Mouse (Mus musculus): ENCODE measurements at regions not wholly inside any gene's neighbourhood (a gene's known extent, or its start where the extent isn't known, plus 50 kb on each side); places are given as distances from the start of the nearest gene placed in this dataset.

DNA sequence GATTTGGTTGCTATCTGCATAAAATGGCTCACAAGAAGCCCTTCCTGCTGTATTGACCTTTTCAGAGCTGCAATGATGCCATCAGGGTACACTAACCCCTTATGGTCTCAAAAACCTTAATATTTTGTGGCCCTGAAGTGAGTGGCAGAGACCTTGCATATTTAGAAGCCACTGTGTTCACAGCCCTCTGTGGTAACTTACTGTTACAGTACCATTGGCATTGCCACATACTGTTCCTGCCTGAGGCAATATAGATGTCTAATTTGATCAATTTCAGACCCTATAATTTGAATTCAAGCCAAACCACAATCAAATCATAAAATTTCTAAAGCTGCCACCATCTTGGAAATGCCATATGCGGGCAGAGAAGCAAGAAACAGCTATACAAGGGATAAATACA lies 198.5 kb downstream of the Spry2 start:
- H3K9me3 ChIP-seq (replicated peaks; ENCODE audit: insufficient read depth, low read length): no peaks in the 10 kb centered on the region
- H3K4me3 ChIP-seq (ENCODE audit: control insufficient read depth in 1 of 2, insufficient read depth in 1 of 2, low read depth in 2 of 2, low read length in 2 of 2): no peak overlapping the region
- DNase-seq (ENCODE audit: low read depth, low spot score): no peak
- H3K27me3 ChIP-seq (ENCODE audit: control insufficient read depth in 1 of 2, insufficient read depth in 2 of 2, low read length in 2 of 2): no peaks in the 10 kb centered on the region
- H3K27ac ChIP-seq (ENCODE audit: control insufficient read depth, low read depth, low read length): no peak overlapping the region
- no peak overlapping the region for H3K9ac ChIP-seq (ENCODE audit: control insufficient read depth, low read depth, low read length, poor library complexity, severe bottlenecking)
- H3K79me2 ChIP-seq (ENCODE audit: control insufficient read depth, insufficient read depth, low read length, poor library complexity): no peaks in the 10 kb centered on the region
- no peaks in the 10 kb centered on the region for H3K4me1 ChIP-seq (ENCODE audit: control insufficient read depth in 1 of 2, insufficient read depth in 2 of 2, low read length in 2 of 2)
- no peak for TF ChIP-seq MAX (IDR thresholded peaks at IDR 0.05; ENCODE audit: low read length)
- TF ChIP-seq TAL1 (IDR thresholded peaks at IDR 0.05; ENCODE audit: low read length): no peak
- TF ChIP-seq MAFK (IDR thresholded peaks at IDR 0.05; ENCODE audit: borderline replicate concordance, low read depth, low read length): no peak
- no peak for TF ChIP-seq MXI1 (IDR thresholded peaks at IDR 0.05; ENCODE audit: low read depth, low read length)
- TF ChIP-seq ZMIZ1 (IDR thresholded peaks at IDR 0.05; ENCODE audit: low read depth, low read length): no peak
- no peak for TF ChIP-seq CHD1 (IDR thresholded peaks at IDR 0.05; ENCODE audit: low read depth, low read length)
- TF ChIP-seq CTCF (IDR thresholded peaks at IDR 0.05 in 2 of 3, conservative IDR thresholded peaks at IDR 0.05 in 1 of 3; ENCODE audit: control insufficient read depth in 1 of 3, insufficient read depth in 1 of 3, low read depth in 2 of 3, low read length in 3 of 3, poor library complexity in 1 of 3, severe bottlenecking in 1 of 3): no peak
- no peak for TF ChIP-seq MEF2A (IDR thresholded peaks at IDR 0.05; ENCODE audit: extremely low read depth, insufficient replicate concordance, low read depth, low read length, poor library complexity, severe bottlenecking)
- TF ChIP-seq SIN3A (IDR thresholded peaks at IDR 0.05; ENCODE audit: low read length): no peak
- TF ChIP-seq NRF1 (IDR thresholded peaks at IDR 0.05; ENCODE audit: insufficient read depth, low read depth, low read length, poor library complexity, severe bottlenecking): no peak
- TF ChIP-seq CHD2 (IDR thresholded peaks at IDR 0.05; ENCODE audit: low read length): no peak
- no peak for TF ChIP-seq ZC3H11A (IDR thresholded peaks at IDR 0.05; ENCODE audit: low read depth, low read length)
- TF ChIP-seq MYC (IDR thresholded peaks at IDR 0.05; ENCODE audit: low read depth, low read length): no peak
- no peak for TF ChIP-seq RAD21 (IDR thresholded peaks at IDR 0.05; ENCODE audit: low read depth, low read length)
- no peak for TF ChIP-seq POLR2A (IDR thresholded peaks at IDR 0.05; ENCODE audit: control insufficient read depth in 1 of 2, insufficient read depth in 1 of 2, low read depth in 1 of 2, low read length in 2 of 2, poor library complexity in 1 of 2)
- TF ChIP-seq ZNF384 (IDR thresholded peaks at IDR 0.05; ENCODE audit: low read depth, low read length): no peak
- TF ChIP-seq UBTF (IDR thresholded peaks at IDR 0.05; ENCODE audit: borderline replicate concordance, insufficient read depth, low read depth, low read length): no peak
- TF ChIP-seq KAT2A (conservative IDR thresholded peaks at IDR 0.05; ENCODE audit: low read depth, low read length): no peak
- no peaks in the 10 kb centered on the region for H3K36me3 ChIP-seq (ENCODE audit: control insufficient read depth in 1 of 2, insufficient read depth in 2 of 2, low read length in 2 of 2)

DNA sequence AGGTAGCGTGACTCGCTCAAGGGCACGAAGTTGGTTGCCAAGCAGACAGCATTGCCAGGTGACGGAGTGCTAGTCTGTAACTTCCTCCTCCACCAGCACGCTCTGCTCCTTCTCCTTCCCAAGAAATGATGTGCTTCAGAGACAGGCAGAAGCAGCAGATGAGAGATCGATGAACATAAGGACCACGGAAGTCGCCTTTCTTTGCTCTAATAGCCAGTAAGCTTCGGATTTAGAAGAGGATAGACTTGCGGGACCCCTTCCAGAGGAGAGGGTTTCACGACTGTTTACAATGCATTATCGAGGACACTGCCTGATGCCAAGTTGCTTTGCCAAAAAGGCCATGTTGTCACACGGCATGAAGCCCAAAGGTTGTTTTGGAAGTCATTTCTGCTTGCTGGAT lies 199.2 kb downstream of the Spry2 start:
- Histone ChIP-seq H3K9ac (ENCODE audit: control insufficient read depth, low read depth, low read length, poor library complexity, severe bottlenecking) (no peak overlapping the region), H3K4me3 (ENCODE audit: control insufficient read depth in 1 of 2, insufficient read depth in 1 of 2, low read depth in 2 of 2, low read length in 2 of 2) (no peak overlapping the region), H3K79me2 (ENCODE audit: control insufficient read depth, insufficient read depth, low read length, poor library complexity) (no peaks in the 10 kb centered on the region), H3K4me1 (ENCODE audit: control insufficient read depth in 1 of 2, insufficient read depth in 2 of 2, low read length in 2 of 2) (no peaks in the 10 kb centered on the region), H3K36me3 (ENCODE audit: control insufficient read depth in 1 of 2, insufficient read depth in 2 of 2, low read length in 2 of 2) (no peaks in the 10 kb centered on the region), H3K9me3 (replicated peaks; ENCODE audit: insufficient read depth, low read length) (no peaks in the 10 kb centered on the region), H3K27me3 (ENCODE audit: control insufficient read depth in 1 of 2, insufficient read depth in 2 of 2, low read length in 2 of 2) (no peaks in the 10 kb centered on the region), H3K27ac (ENCODE audit: control insufficient read depth, low read depth, low read length) (no peak overlapping the region)
- DNase-seq (ENCODE audit: low read depth, low spot score): no peak
- TF ChIP-seq ZKSCAN1 (IDR thresholded peaks at IDR 0.05; ENCODE audit: low read depth, low read length) (no peak), MXI1 (IDR thresholded peaks at IDR 0.05; ENCODE audit: low read depth, low read length) (no peak), EP300 (IDR thresholded peaks at IDR 0.05; ENCODE audit: low read depth in 1 of 2, low read length in 2 of 2) (no peak), ZNF384 (IDR thresholded peaks at IDR 0.05; ENCODE audit: low read depth, low read length) (no peak), POLR2A (IDR thresholded peaks at IDR 0.05; ENCODE audit: control insufficient read depth in 1 of 2, insufficient read depth in 1 of 2, low read depth in 1 of 2, low read length in 2 of 2, poor library complexity in 1 of 2) (no peak), KAT2A (conservative IDR thresholded peaks at IDR 0.05; ENCODE audit: low read depth, low read length) (no peak), RCOR1 (IDR thresholded peaks at IDR 0.05; ENCODE audit: low read depth, low read length) (no peak), SIN3A (IDR thresholded peaks at IDR 0.05; ENCODE audit: low read length) (no peak), TCF12 (IDR thresholded peaks at IDR 0.05; ENCODE audit: low read depth, low read length) (no peak), USF1 (IDR thresholded peaks at IDR 0.05; ENCODE audit: low read depth, low read length) (no peak), BHLHE40 (IDR thresholded peaks at IDR 0.05; ENCODE audit: borderline replicate concordance, low read depth, low read length) (no peak), POLR2AphosphoS2 (IDR thresholded peaks at IDR 0.05; ENCODE audit: low read length) (no peak), TAL1 (IDR thresholded peaks at IDR 0.05; ENCODE audit: low read length) (no peak), ETS1 (IDR thresholded peaks at IDR 0.05; ENCODE audit: low read depth, low read length) (no peak), UBTF (IDR thresholded peaks at IDR 0.05; ENCODE audit: borderline replicate concordance, insufficient read depth, low read depth, low read length) (no peak), E2F4 (IDR thresholded peaks at IDR 0.05; ENCODE audit: borderline replicate concordance, low read depth, low read length) (no peak)
